Mouse (Mus musculus): Measurements from ENCODE around the gene C330007P06Rik. TPM values are rescaled to one million over a fixed set of nuclear protein-coding genes. Genes with fewer than 3 reads are reported as not detected.

C330007P06Rik gene
- polyA plus RNA-seq (2014; fragmentation: Nextera tagmentation; extraction: Ambion mirVana) = 20.0 and 21.1 TPM in 2 replicates

DNA sequence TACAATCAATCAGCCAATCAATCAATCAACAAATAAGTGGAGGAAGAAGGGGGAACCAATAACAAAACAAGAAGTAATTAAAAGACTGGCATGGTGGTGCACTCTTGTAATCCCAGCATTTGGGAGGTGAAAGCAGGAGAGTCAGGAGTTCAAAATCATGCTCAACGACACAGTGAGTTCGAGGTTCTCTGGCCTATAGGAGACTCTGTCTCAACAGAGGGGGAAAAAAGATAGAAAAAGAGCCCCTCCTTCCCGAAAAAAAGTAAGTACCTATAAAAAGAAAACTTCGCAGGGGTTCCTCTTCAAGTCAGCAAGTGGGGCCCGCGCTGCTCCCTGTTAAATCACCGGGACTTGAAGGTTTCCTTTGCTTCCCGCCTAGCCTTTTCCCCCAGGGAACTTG is at the start of gene C330007P06Rik, which contains the start of gene Ube2a:
Gene C330007P06Rik, minus strand, starts transcription at position 347 of the 400 bp plus-strand sequence.
Gene Ube2a, plus strand, starts transcription at position 136 of the 400 bp plus-strand sequence.
- Histone ChIP-seq H3K4me1 (ENCODE audit: control insufficient read depth in 2 of 2, insufficient read depth in 2 of 2, low read length in 2 of 2) (0 out of 4 replicates have a peak, but pooled peaks cover 0 to 3% of the 10 kb centered on the region in 2 experiments), H3K36me3 (ENCODE audit: control insufficient read depth, insufficient read depth, low read length) (0 out of 2 replicates have a peak, but pooled peaks cover 4% of the 10 kb centered on the region), H3K4me2 (ENCODE audit: low read length) (peak within 1 kb of the TSS; percentile 62), H3K27ac (replicated peaks in 1 of 2; ENCODE audit: control insufficient read depth in 1 of 2, insufficient read depth in 1 of 2, low read depth in 2 of 2, low read length in 2 of 2) (peak within 1 kb of the TSS; percentile 71 to 80), H3K9ac (ENCODE audit: low read length) (peak within 1 kb of the TSS; percentile 88), H3K27me3 (ENCODE audit: control insufficient read depth, insufficient read depth, low read length) (no peaks in the 10 kb centered on the region), H3K4me3 (ENCODE audit: control insufficient read depth in 1 of 2, insufficient read depth in 1 of 2, low read depth in 1 of 2, low read length in 2 of 2) (peak within 1 kb of the TSS; percentile 78 to 90), H3K9me3 (ENCODE audit: control insufficient read depth, low read length) (no peaks in the 10 kb centered on the region)
- 22% methylated on average over 8 of the region's 8 CpGs for WGBS
- no peak for ATAC-seq (ENCODE audit: insufficient number of reproducible peaks, insufficient read depth, low FRiP score, low read depth)

DNA sequence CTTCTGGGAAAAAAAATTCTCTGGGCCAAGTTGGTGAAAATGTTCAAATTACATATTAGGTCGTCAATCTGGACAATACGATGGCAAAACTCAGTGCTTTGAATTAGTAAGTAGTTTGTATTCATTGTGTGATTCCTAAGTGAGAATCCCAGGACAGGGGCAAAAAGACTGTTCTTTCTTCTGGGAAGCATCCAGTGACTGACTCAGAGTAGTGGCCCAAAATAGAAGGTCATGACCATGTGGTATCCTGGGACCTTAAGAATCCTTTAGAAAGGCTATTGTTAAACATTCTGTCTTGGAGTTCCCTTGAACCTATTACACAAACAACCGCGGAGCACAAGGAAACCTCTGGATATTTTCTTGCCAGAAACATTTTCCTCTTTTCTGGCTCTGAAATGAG is 47.4 kb upstream of the C330007P06Rik start:
- no peak overlapping the region for H3K9ac ChIP-seq (ENCODE audit: low read length)
- no peak overlapping the region for H3K4me3 ChIP-seq (ENCODE audit: control insufficient read depth in 1 of 2, insufficient read depth in 1 of 2, low read depth in 1 of 2, low read length in 2 of 2)
- H3K4me2 ChIP-seq (ENCODE audit: low read length) = no peak overlapping the region
- no peak for ATAC-seq (ENCODE audit: insufficient number of reproducible peaks, insufficient read depth, low FRiP score, low read depth)
- H3K9me3 ChIP-seq (ENCODE audit: control insufficient read depth, low read length) = no peaks in the 10 kb centered on the region
- peaks cover 35% of the 10 kb centered on the region for H3K36me3 ChIP-seq (ENCODE audit: control insufficient read depth, insufficient read depth, low read length)
- no peaks in the 10 kb centered on the region for H3K4me1 ChIP-seq (ENCODE audit: control insufficient read depth in 2 of 2, insufficient read depth in 2 of 2, low read length in 2 of 2)
- 83% methylated on average over 4 of the region's 4 CpGs for whole genome bisulfite sequencing
- no peaks in the 10 kb centered on the region for H3K27me3 ChIP-seq (ENCODE audit: control insufficient read depth, insufficient read depth, low read length)
- H3K27ac ChIP-seq (replicated peaks in 1 of 2; ENCODE audit: control insufficient read depth in 1 of 2, insufficient read depth in 1 of 2, low read depth in 2 of 2, low read length in 2 of 2) = no peak overlapping the region

DNA sequence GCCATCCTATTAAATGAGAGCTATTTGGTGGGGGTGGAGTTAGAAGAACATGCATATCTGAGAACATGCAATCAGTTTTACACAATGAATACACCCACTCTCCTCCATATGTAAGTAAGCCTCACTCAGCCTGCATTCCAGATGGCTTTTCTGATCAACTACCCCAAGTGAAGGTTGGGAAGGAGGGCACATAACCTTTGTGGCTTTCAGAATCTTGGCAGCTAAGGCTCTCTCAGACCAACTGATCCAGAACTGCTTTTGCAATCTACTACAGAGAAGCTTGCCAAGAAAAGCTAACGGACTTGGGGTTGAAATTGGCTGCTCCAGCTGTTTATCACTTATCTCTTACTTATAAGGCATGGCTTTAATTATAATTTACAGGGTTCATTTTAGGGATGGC is 43.8 kb upstream of the C330007P06Rik start:
- ATAC-seq (ENCODE audit: insufficient number of reproducible peaks, insufficient read depth, low FRiP score, low read depth) = no peak
- no peak overlapping the region for H3K4me3 ChIP-seq (ENCODE audit: control insufficient read depth in 1 of 2, insufficient read depth in 1 of 2, low read depth in 1 of 2, low read length in 2 of 2)
- 60% methylated on average over 1 of the region's 1 CpGs for WGBS

DNA sequence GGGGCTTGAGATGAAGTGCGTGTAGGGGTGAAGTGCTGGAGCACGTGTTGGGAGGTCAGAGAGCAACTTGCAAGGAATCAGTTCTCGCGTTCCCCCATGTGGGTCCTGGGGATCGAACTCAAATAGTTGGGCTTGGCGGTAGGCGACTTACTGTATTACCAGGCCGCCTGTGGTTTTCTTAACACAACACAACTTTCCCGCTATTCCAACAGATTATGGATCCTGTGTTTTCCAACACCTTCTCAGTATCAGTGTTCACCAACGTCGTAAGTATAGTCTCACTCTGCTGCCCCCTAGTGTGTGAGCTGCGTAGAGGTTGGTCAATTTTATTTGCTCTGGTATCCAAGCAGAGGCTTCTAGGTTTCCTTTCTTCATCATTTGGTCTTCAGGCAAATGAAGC is 37.4 kb upstream of the C330007P06Rik start:
- no peak overlapping the region for H3K4me2 ChIP-seq (ENCODE audit: low read length)
- no peak overlapping the region for H3K4me3 ChIP-seq (ENCODE audit: control insufficient read depth in 1 of 2, insufficient read depth in 1 of 2, low read depth in 1 of 2, low read length in 2 of 2)
- peaks cover 6% of the 10 kb centered on the region; the same call in 1 of the 2 replicates for H3K36me3 ChIP-seq (ENCODE audit: control insufficient read depth, insufficient read depth, low read length)
- 36% methylated on average over 12 of the region's 12 CpGs for WGBS
- H3K4me1 ChIP-seq (ENCODE audit: control insufficient read depth in 2 of 2, insufficient read depth in 2 of 2, low read length in 2 of 2) = no peaks in the 10 kb centered on the region
- H3K9ac ChIP-seq (ENCODE audit: low read length) = no peak overlapping the region
- H3K27me3 ChIP-seq (ENCODE audit: control insufficient read depth, insufficient read depth, low read length) = no peaks in the 10 kb centered on the region
- ATAC-seq (ENCODE audit: insufficient number of reproducible peaks, insufficient read depth, low FRiP score, low read depth) = no peak
- H3K9me3 ChIP-seq (ENCODE audit: control insufficient read depth, low read length) = no peaks in the 10 kb centered on the region
- no peak overlapping the region for H3K27ac ChIP-seq (replicated peaks in 1 of 2; ENCODE audit: control insufficient read depth in 1 of 2, insufficient read depth in 1 of 2, low read depth in 2 of 2, low read length in 2 of 2)

More for the DNA sequence above, 43.8 kb upstream of the C330007P06Rik start:
- H3K9ac ChIP-seq (ENCODE audit: low read length) = no peak overlapping the region
- H3K27ac ChIP-seq (replicated peaks in 1 of 2; ENCODE audit: control insufficient read depth in 1 of 2, insufficient read depth in 1 of 2, low read depth in 2 of 2, low read length in 2 of 2) = no peak overlapping the region
- no peaks in the 10 kb centered on the region for H3K4me1 ChIP-seq (ENCODE audit: control insufficient read depth in 2 of 2, insufficient read depth in 2 of 2, low read length in 2 of 2)
- no peaks in the 10 kb centered on the region for H3K9me3 ChIP-seq (ENCODE audit: control insufficient read depth, low read length)
- no peaks in the 10 kb centered on the region for H3K27me3 ChIP-seq (ENCODE audit: control insufficient read depth, insufficient read depth, low read length)
- H3K36me3 ChIP-seq (ENCODE audit: control insufficient read depth, insufficient read depth, low read length) = peaks cover 29% of the 10 kb centered on the region
- H3K4me2 ChIP-seq (ENCODE audit: low read length) = no peak overlapping the region

DNA sequence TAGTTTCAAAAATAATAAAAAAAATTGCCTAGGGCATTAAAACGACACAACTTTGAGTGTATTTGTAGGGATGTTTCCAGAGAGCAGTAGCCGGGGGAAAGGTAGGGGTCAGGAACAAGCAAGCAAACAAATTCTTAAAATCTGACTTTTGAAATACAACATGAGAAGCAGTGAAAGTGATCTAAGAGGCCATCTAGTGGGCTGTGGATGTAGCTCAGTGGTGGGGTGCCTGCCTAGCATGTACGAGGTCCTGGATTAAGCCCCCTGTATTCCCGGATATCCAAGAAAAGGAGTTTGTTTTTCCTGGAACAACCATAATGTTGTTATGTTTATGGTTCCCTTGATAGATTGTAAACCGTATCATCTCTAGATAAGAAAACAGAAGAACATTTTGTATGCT is 32.6 kb upstream of the C330007P06Rik start:
- H3K36me3 ChIP-seq (ENCODE audit: control insufficient read depth, insufficient read depth, low read length) = no peaks in the 10 kb centered on the region
- peaks cover 0 to 3% of the 10 kb centered on the region in 2 experiments; a peak in 1 of 4 replicates for H3K4me1 ChIP-seq (ENCODE audit: control insufficient read depth in 2 of 2, insufficient read depth in 2 of 2, low read length in 2 of 2)
- no peak overlapping the region for H3K4me2 ChIP-seq (ENCODE audit: low read length)
- ATAC-seq (ENCODE audit: insufficient number of reproducible peaks, insufficient read depth, low FRiP score, low read depth) = no peak
- H3K9ac ChIP-seq (ENCODE audit: low read length) = no peak overlapping the region
- H3K4me3 ChIP-seq (ENCODE audit: control insufficient read depth in 1 of 2, insufficient read depth in 1 of 2, low read depth in 1 of 2, low read length in 2 of 2) = no peak overlapping the region
- H3K9me3 ChIP-seq (ENCODE audit: control insufficient read depth, low read length) = no peaks in the 10 kb centered on the region
- H3K27ac ChIP-seq (replicated peaks in 1 of 2; ENCODE audit: control insufficient read depth in 1 of 2, insufficient read depth in 1 of 2, low read depth in 2 of 2, low read length in 2 of 2) = no peak overlapping the region
- H3K27me3 ChIP-seq (ENCODE audit: control insufficient read depth, insufficient read depth, low read length) = no peaks in the 10 kb centered on the region
- WGBS = 28% methylated on average over 5 of the region's 5 CpGs

DNA sequence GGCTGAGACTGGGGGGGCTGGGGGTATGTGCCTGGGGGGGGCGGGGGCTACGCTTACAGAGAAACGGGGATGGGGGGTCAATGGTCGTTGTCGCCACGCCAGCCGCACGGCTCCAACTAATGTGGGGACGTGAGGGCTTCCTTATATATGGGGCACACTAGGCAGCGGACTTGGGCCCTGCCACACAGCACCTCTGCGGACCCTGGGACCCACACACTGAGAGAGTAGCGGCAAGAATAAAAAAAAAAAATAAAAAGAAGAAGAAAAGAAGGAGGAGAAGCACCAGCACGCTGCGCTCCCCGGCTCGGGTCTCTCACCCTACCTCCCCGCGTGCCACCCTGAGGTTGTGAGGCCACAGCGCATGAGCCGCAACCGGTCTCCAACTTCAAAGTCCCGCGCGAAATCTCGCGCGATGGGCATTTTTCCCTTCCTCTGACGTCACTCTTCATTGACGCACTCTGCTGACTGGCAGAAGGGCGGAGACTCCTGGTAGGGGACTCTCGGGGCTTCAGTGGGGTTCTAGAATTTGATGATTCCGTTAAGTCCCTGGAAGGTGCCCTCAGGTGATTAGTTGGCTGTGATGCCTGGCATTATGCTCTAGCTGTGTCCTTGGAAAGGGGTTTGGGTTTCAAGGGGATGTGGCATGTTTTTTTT is 29.3 kb upstream of the C330007P06Rik start:
- no peaks in the 10 kb centered on the region for H3K36me3 ChIP-seq (ENCODE audit: control insufficient read depth, insufficient read depth, low read length)
- ATAC-seq (ENCODE audit: insufficient number of reproducible peaks, insufficient read depth, low FRiP score, low read depth) = peak; percentile 80
- H3K27ac ChIP-seq (replicated peaks in 1 of 2; ENCODE audit: control insufficient read depth in 1 of 2, insufficient read depth in 1 of 2, low read depth in 2 of 2, low read length in 2 of 2) = peak overlapping the region; percentile 67 to 72; a peak in 3 of 4 replicates
- H3K9me3 ChIP-seq (ENCODE audit: control insufficient read depth, low read length) = no peaks in the 10 kb centered on the region
- H3K4me2 ChIP-seq (ENCODE audit: low read length) = peak overlapping the region; percentile 64
- H3K4me1 ChIP-seq (ENCODE audit: control insufficient read depth in 2 of 2, insufficient read depth in 2 of 2, low read length in 2 of 2) = peaks cover 0 to 3% of the 10 kb centered on the region in 2 experiments; a peak in 1 of 4 replicates
- peak overlapping the region; percentile 71 for H3K9ac ChIP-seq (ENCODE audit: low read length)
- 15% methylated on average over 27 of the region's 32 CpGs for WGBS
- no peaks in the 10 kb centered on the region for H3K27me3 ChIP-seq (ENCODE audit: control insufficient read depth, insufficient read depth, low read length)
- peak overlapping the region; percentile 42 to 64 for H3K4me3 ChIP-seq (ENCODE audit: control insufficient read depth in 1 of 2, insufficient read depth in 1 of 2, low read depth in 1 of 2, low read length in 2 of 2)

DNA sequence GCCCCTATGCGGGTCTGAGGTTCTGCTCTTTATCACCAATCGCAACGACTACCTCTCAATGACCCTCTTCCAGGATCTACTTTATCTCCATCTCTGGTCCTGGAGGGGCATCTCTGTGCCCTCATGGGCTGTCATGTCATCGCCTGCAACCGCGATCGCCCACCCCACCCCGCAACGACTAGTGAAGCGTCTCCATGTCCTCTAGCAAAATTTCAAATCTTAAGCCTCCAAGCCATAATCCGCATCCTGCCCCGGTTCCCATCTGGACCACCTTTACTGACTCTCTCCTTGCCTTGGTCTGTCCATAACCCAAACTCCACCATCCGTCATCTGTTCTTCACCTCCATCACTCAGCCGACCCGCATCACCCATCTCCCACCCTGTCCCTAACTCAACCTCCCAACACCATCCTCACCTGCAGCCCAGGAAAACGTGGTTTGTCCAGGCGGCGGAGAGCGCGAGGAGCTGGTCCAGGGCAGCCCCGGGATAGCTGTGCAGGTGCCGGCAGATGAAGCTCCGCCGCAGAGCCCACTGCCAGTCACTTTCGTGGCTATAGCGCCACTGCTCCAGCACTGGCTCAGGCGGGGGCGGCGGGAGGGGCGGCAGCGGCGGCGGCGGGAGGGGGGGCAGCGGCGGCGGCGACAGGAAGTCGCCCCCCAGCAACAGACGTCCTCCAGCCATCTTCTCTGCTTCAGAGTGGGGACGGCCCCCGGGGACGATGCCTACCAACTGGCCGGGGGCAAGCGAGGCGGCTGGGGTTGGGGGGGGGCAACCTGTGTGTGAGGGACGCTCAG is 28.6 kb upstream of the C330007P06Rik start, which contains the start of gene Nkrf:
Gene Nkrf, minus strand, starts transcription at position 579 of the 794 bp plus-strand sequence.
- 17% methylated on average over 35 of the region's 47 CpGs for WGBS
- peak within 1 kb of the TSS; percentile 64 for H3K4me2 ChIP-seq (ENCODE audit: low read length)
- H3K27ac ChIP-seq (replicated peaks in 1 of 2; ENCODE audit: control insufficient read depth in 1 of 2, insufficient read depth in 1 of 2, low read depth in 2 of 2, low read length in 2 of 2) = peak within 1 kb of the TSS; percentile 67 to 72; a peak in 3 of 4 replicates
- peak within 1 kb of the TSS; percentile 42 to 64 for H3K4me3 ChIP-seq (ENCODE audit: control insufficient read depth in 1 of 2, insufficient read depth in 1 of 2, low read depth in 1 of 2, low read length in 2 of 2)
- no peaks in the 10 kb centered on the region for H3K9me3 ChIP-seq (ENCODE audit: control insufficient read depth, low read length)
- H3K36me3 ChIP-seq (ENCODE audit: control insufficient read depth, insufficient read depth, low read length) = no peaks in the 10 kb centered on the region
- no peaks in the 10 kb centered on the region for H3K27me3 ChIP-seq (ENCODE audit: control insufficient read depth, insufficient read depth, low read length)
- ATAC-seq (ENCODE audit: insufficient number of reproducible peaks, insufficient read depth, low FRiP score, low read depth) = peak; percentile 46; the same call in 1 of the 2 replicates
- peak within 1 kb of the TSS; percentile 71 for H3K9ac ChIP-seq (ENCODE audit: low read length)
- H3K4me1 ChIP-seq (ENCODE audit: control insufficient read depth in 2 of 2, insufficient read depth in 2 of 2, low read length in 2 of 2) = peaks cover 0 to 3% of the 10 kb centered on the region in 2 experiments; a peak in 1 of 4 replicates
